Mouse (Mus musculus): ENCODE data around the gene Wdr20.

- TF ChIP-seq CTCF (IDR thresholded peaks at IDR 0.05 in 2 of 3, conservative IDR thresholded peaks at IDR 0.05 in 1 of 3; ENCODE audit: control insufficient read depth in 1 of 3, insufficient read depth in 1 of 3, low read depth in 2 of 3, low read length in 3 of 3, poor library complexity in 1 of 3, severe bottlenecking in 1 of 3): no peak
- 0 out of 2 replicates have a peak, but pooled peaks have one; percentile 18 for TF ChIP-seq UBTF (IDR thresholded peaks at IDR 0.05; ENCODE audit: borderline replicate concordance, insufficient read depth, low read depth, low read length)
- TF ChIP-seq POLR2A (IDR thresholded peaks at IDR 0.05; ENCODE audit: control insufficient read depth in 1 of 2, insufficient read depth in 1 of 2, low read depth in 1 of 2, low read length in 2 of 2, poor library complexity in 1 of 2): no peak; a peak in 1 of 4 replicates
- TF ChIP-seq TAL1 (IDR thresholded peaks at IDR 0.05; ENCODE audit: low read length): no peak
- no peak for TF ChIP-seq SMC3 (IDR thresholded peaks at IDR 0.05; ENCODE audit: low read depth, low read length)
- peak; percentile 36; the same call in 1 of the 2 replicates for TF ChIP-seq SIN3A (IDR thresholded peaks at IDR 0.05; ENCODE audit: low read length)
Measured at GRCm38 (mm10) chr12:110845131-110845880, 107.6 kb downstream of the Wdr20 start.

All from MEL (cell line).